Mouse (Mus musculus): ENCODE results near the gene Prc1. TPM values are rescaled to one million over a fixed set of nuclear protein-coding genes. Genes with fewer than 3 reads are reported as not detected.

Prc1 gene
- total RNA-seq, 1 experiment = 91.0 TPM

GRCm38 (mm10) chr7:80268897-80269750 lies 25.1 kb upstream of the Prc1 start, which contains the start of gene Vps33b:
Gene Vps33b, plus strand, starts transcription at chr7:80269649.
- H3K36me3 ChIP-seq (ENCODE audit: control insufficient read depth, insufficient read depth, low read length, poor library complexity, severe bottlenecking) = peaks cover 16% of the 10 kb centered on the region
- no peaks in the 10 kb centered on the region for H3K9me3 ChIP-seq (ENCODE audit: control insufficient read depth, insufficient read depth, low read depth, low read length)
- DNase-seq (ENCODE audit: low read depth, low spot score) = peak; percentile 91
- H3K4me1 ChIP-seq (ENCODE audit: control insufficient read depth in 2 of 2, insufficient read depth in 2 of 2, low read length in 2 of 2, poor library complexity in 1 of 2) = no peaks in the 10 kb centered on the region
- H3K9ac ChIP-seq (ENCODE audit: insufficient read depth, low read depth, low read length, poor library complexity, severe bottlenecking) = peak within 1 kb of the TSS; percentile 74
- H3K4me3 ChIP-seq (ENCODE audit: insufficient read depth in 1 of 2, low read depth in 1 of 2, low read length in 2 of 2, poor library complexity in 1 of 2, severe bottlenecking in 1 of 2) = peak within 1 kb of the TSS; percentile 74 to 96
- no peak for TF ChIP-seq ZC3H11A (IDR thresholded peaks at IDR 0.05; ENCODE audit: borderline replicate concordance, low read depth, low read length)
- no peak for TF ChIP-seq CHD2 (IDR thresholded peaks at IDR 0.05; ENCODE audit: low read depth, low read length)
- TF ChIP-seq HCFC1 (IDR thresholded peaks at IDR 0.05; ENCODE audit: borderline replicate concordance, insufficient read depth, low read length) = no peak; the same call in 1 of the 2 replicates
- no peak for TF ChIP-seq MAFK (IDR thresholded peaks at IDR 0.05; ENCODE audit: insufficient read depth, low read depth, low read length)
- TF ChIP-seq ZNF384 (IDR thresholded peaks at IDR 0.05; ENCODE audit: low read depth, low read length) = no peak
- no peak within 1 kb of the TSS for H3K27ac ChIP-seq (ENCODE audit: insufficient read depth, low read depth, low read length, poor library complexity, severe bottlenecking)
- in situ Hi-C loops (cut with MboI; ENCODE audit: low sequenced_read_pairs in 2 of 2, unreplicated experiment in 2 of 2) = no loop called here

- Histone ChIP-seq H3K4me3 (ENCODE audit: insufficient read depth in 1 of 2, low read depth in 1 of 2, low read length in 2 of 2, poor library complexity in 1 of 2, severe bottlenecking in 1 of 2) (peak overlapping the region; percentile 74 to 96), H3K27ac (ENCODE audit: insufficient read depth, low read depth, low read length, poor library complexity, severe bottlenecking) (no peak overlapping the region), H3K4me1 (ENCODE audit: control insufficient read depth in 2 of 2, insufficient read depth in 2 of 2, low read length in 2 of 2, poor library complexity in 1 of 2) (no peaks in the 10 kb centered on the region), H3K36me3 (ENCODE audit: control insufficient read depth, insufficient read depth, low read length, poor library complexity, severe bottlenecking) (peaks cover 11% of the 10 kb centered on the region), H3K9me3 (ENCODE audit: control insufficient read depth, insufficient read depth, low read depth, low read length) (no peaks in the 10 kb centered on the region), H3K9ac (ENCODE audit: insufficient read depth, low read depth, low read length, poor library complexity, severe bottlenecking) (peak overlapping the region; percentile 74)
- no peak for TF ChIP-seq MAFK (IDR thresholded peaks at IDR 0.05; ENCODE audit: insufficient read depth, low read depth, low read length)
- TF ChIP-seq ZC3H11A (IDR thresholded peaks at IDR 0.05; ENCODE audit: borderline replicate concordance, low read depth, low read length) = no peak
- TF ChIP-seq ZNF384 (IDR thresholded peaks at IDR 0.05; ENCODE audit: low read depth, low read length) = no peak
- no peak for TF ChIP-seq HCFC1 (IDR thresholded peaks at IDR 0.05; ENCODE audit: borderline replicate concordance, insufficient read depth, low read length)
- no peak for TF ChIP-seq CHD2 (IDR thresholded peaks at IDR 0.05; ENCODE audit: low read depth, low read length)
- in situ Hi-C loops (cut with MboI; ENCODE audit: low sequenced_read_pairs in 2 of 2, unreplicated experiment in 2 of 2) = no loop called here
- DNase-seq (ENCODE audit: low read depth, low spot score) = no peak
Measured at GRCm38 (mm10) chr7:80269751-80270255, 24.4 kb upstream of the Prc1 start.

GRCm38 (mm10) chr7:80273456-80273855 lies 20.8 kb upstream of the Prc1 start:
- H3K4me1 ChIP-seq (ENCODE audit: control insufficient read depth in 2 of 2, insufficient read depth in 2 of 2, low read length in 2 of 2, poor library complexity in 1 of 2) = no peaks in the 10 kb centered on the region
- peaks cover 11% of the 10 kb centered on the region for H3K36me3 ChIP-seq (ENCODE audit: control insufficient read depth, insufficient read depth, low read length, poor library complexity, severe bottlenecking)
- no peak overlapping the region for H3K4me3 ChIP-seq (ENCODE audit: insufficient read depth in 1 of 2, low read depth in 1 of 2, low read length in 2 of 2, poor library complexity in 1 of 2, severe bottlenecking in 1 of 2)
- DNase-seq (ENCODE audit: low read depth, low spot score) = no peak
- in situ Hi-C loops (cut with MboI; ENCODE audit: low sequenced_read_pairs in 2 of 2, unreplicated experiment in 2 of 2) = no loop called here
- H3K9ac ChIP-seq (ENCODE audit: insufficient read depth, low read depth, low read length, poor library complexity, severe bottlenecking) = no peak overlapping the region
- no peak for TF ChIP-seq MAFK (IDR thresholded peaks at IDR 0.05; ENCODE audit: insufficient read depth, low read depth, low read length)
- no peak for TF ChIP-seq ZNF384 (IDR thresholded peaks at IDR 0.05; ENCODE audit: low read depth, low read length)
- TF ChIP-seq ZC3H11A (IDR thresholded peaks at IDR 0.05; ENCODE audit: borderline replicate concordance, low read depth, low read length) = no peak
- no peak for TF ChIP-seq CHD2 (IDR thresholded peaks at IDR 0.05; ENCODE audit: low read depth, low read length)
- TF ChIP-seq HCFC1 (IDR thresholded peaks at IDR 0.05; ENCODE audit: borderline replicate concordance, insufficient read depth, low read length) = no peak
- no peak overlapping the region for H3K27ac ChIP-seq (ENCODE audit: insufficient read depth, low read depth, low read length, poor library complexity, severe bottlenecking)
- H3K9me3 ChIP-seq (ENCODE audit: control insufficient read depth, insufficient read depth, low read depth, low read length) = no peaks in the 10 kb centered on the region

GRCm38 (mm10) chr7:80276374-80276773 lies 17.9 kb upstream of the Prc1 start:
- in situ Hi-C loops (cut with MboI; ENCODE audit: low sequenced_read_pairs in 2 of 2, unreplicated experiment in 2 of 2) = no loop called here
- no peak overlapping the region for H3K9ac ChIP-seq (ENCODE audit: insufficient read depth, low read depth, low read length, poor library complexity, severe bottlenecking)
- H3K4me3 ChIP-seq (ENCODE audit: insufficient read depth in 1 of 2, low read depth in 1 of 2, low read length in 2 of 2, poor library complexity in 1 of 2, severe bottlenecking in 1 of 2) = no peak overlapping the region
- H3K27ac ChIP-seq (ENCODE audit: insufficient read depth, low read depth, low read length, poor library complexity, severe bottlenecking) = no peak overlapping the region
- peaks cover 14% of the 10 kb centered on the region for H3K36me3 ChIP-seq (ENCODE audit: control insufficient read depth, insufficient read depth, low read length, poor library complexity, severe bottlenecking)
- no peak for DNase-seq (ENCODE audit: low read depth, low spot score)
- no peaks in the 10 kb centered on the region for H3K9me3 ChIP-seq (ENCODE audit: control insufficient read depth, insufficient read depth, low read depth, low read length)
- TF ChIP-seq ZC3H11A (IDR thresholded peaks at IDR 0.05; ENCODE audit: borderline replicate concordance, low read depth, low read length) = no peak
- TF ChIP-seq HCFC1 (IDR thresholded peaks at IDR 0.05; ENCODE audit: borderline replicate concordance, insufficient read depth, low read length) = no peak
- no peak for TF ChIP-seq MAFK (IDR thresholded peaks at IDR 0.05; ENCODE audit: insufficient read depth, low read depth, low read length)
- TF ChIP-seq ZNF384 (IDR thresholded peaks at IDR 0.05; ENCODE audit: low read depth, low read length) = no peak
- no peak for TF ChIP-seq CHD2 (IDR thresholded peaks at IDR 0.05; ENCODE audit: low read depth, low read length)
- no peaks in the 10 kb centered on the region for H3K4me1 ChIP-seq (ENCODE audit: control insufficient read depth in 2 of 2, insufficient read depth in 2 of 2, low read length in 2 of 2, poor library complexity in 1 of 2)
